Mouse (Mus musculus): Measurements from ENCODE around the gene Tifa. TPM values are rescaled to one million over a fixed set of nuclear protein-coding genes. Genes with fewer than 3 reads are reported as not detected.

Gene Tifa
- polyA plus RNA-seq, 1 experiment from 2014 or later, result 5.0 TPM

- Histone ChIP-seq H3K27me3 (no peaks in the 10 kb centered on the region), H3K4me1 (peaks cover 31% of the 10 kb centered on the region), H3K9ac (no peak overlapping the region), H3K4me2 (no peak overlapping the region), H3K9me3 (replicated peaks) (no peaks in the 10 kb centered on the region), H3K36me3 (ENCODE audit: poor library complexity, severe bottlenecking) (peaks cover 7% of the 10 kb centered on the region), H3K27ac (no peak overlapping the region), H3K4me3 (no peak overlapping the region)
- ATAC-seq, result no peak
- WGBS, result 87% methylated on average over 4 of the region's 4 CpGs
These were observed 44.4 kb downstream of the Tifa start for GRCm38 (mm10) chr3:127834040-127834439.

GRCm38 (mm10) chr3:127835594-127835993 is 46.0 kb downstream of the Tifa start:
- Histone ChIP-seq H3K9ac (0 out of 2 replicates have a peak overlapping the region, but pooled peaks have one; percentile 95), H3K4me3 (no peak overlapping the region; the same call in 1 of the 2 replicates), H3K27ac (no peak overlapping the region), H3K4me2 (peak overlapping the region; percentile 87), H3K27me3 (no peaks in the 10 kb centered on the region), H3K4me1 (peaks cover 31% of the 10 kb centered on the region), H3K9me3 (replicated peaks) (no peaks in the 10 kb centered on the region), H3K36me3 (ENCODE audit: poor library complexity, severe bottlenecking) (peaks cover 7% of the 10 kb centered on the region)
- ATAC-seq, result no peak
- WGBS, result 86% methylated on average over 6 of the region's 6 CpGs

- Histone ChIP-seq H3K4me2 (peak overlapping the region; percentile 87), H3K4me3 (peak overlapping the region; percentile 88), H3K27me3 (no peaks in the 10 kb centered on the region), H3K27ac (peak overlapping the region; percentile 94), H3K9me3 (replicated peaks) (no peaks in the 10 kb centered on the region), H3K9ac (peak overlapping the region; percentile 95), H3K36me3 (ENCODE audit: poor library complexity, severe bottlenecking) (peaks cover 3% of the 10 kb centered on the region; the same call in 1 of the 2 replicates), H3K4me1 (peaks cover 31% of the 10 kb centered on the region)
- no peak for ATAC-seq
- 1% methylated on average over 16 of the region's 17 CpGs for WGBS
These were observed 47.2 kb downstream of the Tifa start for GRCm38 (mm10) chr3:127836798-127837153.

GRCm38 (mm10) chr3:127837154-127837865 is 47.7 kb downstream of the Tifa start, which contains the start of gene Ap1ar:
Gene Ap1ar, minus strand, starts transcription at chr3:127837523.
- H3K4me2 ChIP-seq, result peak within 1 kb of the TSS; percentile 87
- WGBS, result under 1% methylated on average over 53 of the region's 89 CpGs
- peak; percentile 98 for ATAC-seq

GRCm38 (mm10) chr3:127837972-127838644 is 48.5 kb downstream of the Tifa start:
- H3K36me3 ChIP-seq (ENCODE audit: poor library complexity, severe bottlenecking), result peaks cover 3% of the 10 kb centered on the region; the same call in 1 of the 2 replicates
- peak; percentile 22 for ATAC-seq

More at GRCm38 (mm10) chr3:127837154-127837865, 47.7 kb downstream of the Tifa start, which contains the start of gene Ap1ar:
- Histone ChIP-seq H3K4me1 (peaks cover 31% of the 10 kb centered on the region), H3K9ac (peak within 1 kb of the TSS; percentile 95), H3K27me3 (peaks cover 1% of the 10 kb centered on the region; the same call in 1 of the 2 replicates), H3K9me3 (replicated peaks) (no peaks in the 10 kb centered on the region), H3K4me3 (peak within 1 kb of the TSS; percentile 88), H3K27ac (peak within 1 kb of the TSS; percentile 94), H3K36me3 (ENCODE audit: poor library complexity, severe bottlenecking) (peaks cover 3% of the 10 kb centered on the region; the same call in 1 of the 2 replicates)

GRCm38 (mm10) chr3:127841926-127842325 is 52.3 kb downstream of the Tifa start:
- H3K4me2 ChIP-seq, result no peak overlapping the region
- H3K4me1 ChIP-seq, result peaks cover 6% of the 10 kb centered on the region
- ATAC-seq, result no peak
- H3K36me3 ChIP-seq (ENCODE audit: poor library complexity, severe bottlenecking), result no peaks in the 10 kb centered on the region
- H3K27me3 ChIP-seq, result peaks cover 8% of the 10 kb centered on the region; the same call in 1 of the 2 replicates
- H3K9ac ChIP-seq, result no peak overlapping the region
- H3K4me3 ChIP-seq, result no peak overlapping the region
- peaks cover 4% of the 10 kb centered on the region for H3K9me3 ChIP-seq (replicated peaks)
- no peak overlapping the region for H3K27ac ChIP-seq
- WGBS, result 38% methylated on average over 8 of the region's 8 CpGs

More at GRCm38 (mm10) chr3:127837972-127838644, 48.5 kb downstream of the Tifa start:
- WGBS, result 33% methylated on average over 8 of the region's 8 CpGs
- peak overlapping the region; percentile 94; the same call in 1 of the 2 replicates for H3K27ac ChIP-seq
- no peaks in the 10 kb centered on the region for H3K9me3 ChIP-seq (replicated peaks)
- peaks cover 4% of the 10 kb centered on the region; the same call in 1 of the 2 replicates for H3K27me3 ChIP-seq
- peak overlapping the region; percentile 95 for H3K9ac ChIP-seq
- peak overlapping the region; percentile 88 for H3K4me3 ChIP-seq
- peaks cover 31% of the 10 kb centered on the region for H3K4me1 ChIP-seq
- peak overlapping the region; percentile 87 for H3K4me2 ChIP-seq

GRCm38 (mm10) chr3:127843324-127843940 is 53.8 kb downstream of the Tifa start:
- H3K27me3 ChIP-seq, result peaks cover 8% of the 10 kb centered on the region; the same call in 1 of the 2 replicates
- no peaks in the 10 kb centered on the region for H3K4me1 ChIP-seq
- H3K4me3 ChIP-seq, result no peak overlapping the region
- H3K27ac ChIP-seq, result no peak overlapping the region
- H3K4me2 ChIP-seq, result no peak overlapping the region
- H3K36me3 ChIP-seq (ENCODE audit: poor library complexity, severe bottlenecking), result no peaks in the 10 kb centered on the region
- H3K9me3 ChIP-seq (replicated peaks), result peaks cover 4% of the 10 kb centered on the region
- no peak overlapping the region for H3K9ac ChIP-seq
- ATAC-seq, result no peak
- WGBS, result 92% methylated on average over 2 of the region's 2 CpGs

- no peak overlapping the region for H3K4me3 ChIP-seq
- no peak overlapping the region for H3K4me2 ChIP-seq
- no peaks in the 10 kb centered on the region for H3K36me3 ChIP-seq (ENCODE audit: poor library complexity, severe bottlenecking)
- H3K4me1 ChIP-seq, result no peaks in the 10 kb centered on the region
- H3K27ac ChIP-seq, result no peak overlapping the region
- peaks cover 4% of the 10 kb centered on the region for H3K9me3 ChIP-seq (replicated peaks)
- ATAC-seq, result no peak
- no peak overlapping the region for H3K9ac ChIP-seq
- WGBS, result 87% methylated on average over 5 of the region's 5 CpGs
- peaks cover 8% of the 10 kb centered on the region; the same call in 1 of the 2 replicates for H3K27me3 ChIP-seq
These were observed 54.3 kb downstream of the Tifa start for GRCm38 (mm10) chr3:127843941-127844327.

- Histone ChIP-seq H3K4me2 (no peak overlapping the region), H3K4me3 (no peak overlapping the region), H3K27ac (no peak overlapping the region), H3K27me3 (0 out of 2 replicates have a peak, but pooled peaks cover 4% of the 10 kb centered on the region), H3K36me3 (ENCODE audit: poor library complexity, severe bottlenecking) (no peaks in the 10 kb centered on the region), H3K9ac (no peak overlapping the region), H3K9me3 (replicated peaks) (peaks cover 4% of the 10 kb centered on the region), H3K4me1 (no peaks in the 10 kb centered on the region)
- no peak for ATAC-seq
- WGBS, result 79% methylated on average over 11 of the region's 11 CpGs
These were observed 58.6 kb downstream of the Tifa start for GRCm38 (mm10) chr3:127848088-127848808.

GRCm38 (mm10) chr3:127849922-127850321 is 60.3 kb downstream of the Tifa start:
- peaks cover 4% of the 10 kb centered on the region for H3K9me3 ChIP-seq (replicated peaks)
- 82% methylated on average over 5 of the region's 5 CpGs for WGBS

More at GRCm38 (mm10) chr3:127849922-127850321, 60.3 kb downstream of the Tifa start:
- no peak overlapping the region for H3K4me2 ChIP-seq
- H3K4me1 ChIP-seq, result peaks cover 10% of the 10 kb centered on the region
- H3K36me3 ChIP-seq (ENCODE audit: poor library complexity, severe bottlenecking), result no peaks in the 10 kb centered on the region
- H3K9ac ChIP-seq, result no peak overlapping the region
- no peaks in the 10 kb centered on the region for H3K27me3 ChIP-seq
- ATAC-seq, result no peak
- H3K27ac ChIP-seq, result no peak overlapping the region
- no peak overlapping the region for H3K4me3 ChIP-seq

Data from forebrain, embryonic 13.5 days (tissue).